Mouse (Mus musculus) neural tube, embryonic 15.5 days (tissue): Measurements from ENCODE around the gene Sh2d2a. TPM values are rescaled to one million over a fixed set of nuclear protein-coding genes. Genes with fewer than 3 reads are reported as not detected.
A peak's percentile ranks its signal among the peaks of the same experiment; 100 is the strongest.
"Not testable (repeated sequence)": the region's sequence is repeated elsewhere in the genome, so short reads cannot be mapped to it uniquely, and the experiment has no call there.

ENCODE experiments used
- ATAC-seq: fragments of 200-750 bp; cut with Nextera tagmentation; 2 replicates; pipeline ENCODE4 v1.8.0; 2017; ENCODE audit warnings: mild to moderate bottlenecking, moderate TSS enrichment, moderate library complexity; ENCODE audit not compliant: low FRiP score
- H3K27ac ChIP-seq: fragments of 300-500 bp; sonication (generic); replicated peaks from 2 replicates; pipeline ENCODE4 v1.5.1; 2015; ENCODE audit warnings: mild to moderate bottlenecking, inconsistent platforms
- H3K27me3 ChIP-seq: fragments of 300-500 bp; sonication (generic); replicated peaks from 2 replicates; pipeline ENCODE4 v1.6.1; 2015; ENCODE audit warnings: inconsistent platforms
- H3K36me3 ChIP-seq: fragments of 300-500 bp; sonication (generic); 2 replicates; pipeline ENCODE4 v1.6.1; 2015; ENCODE audit warnings: inconsistent platforms
- H3K4me1 ChIP-seq: fragments of 300-500 bp; sonication (generic); 2 replicates; pipeline ENCODE4 v1.6.1; 2015; ENCODE audit warnings: inconsistent platforms
- H3K4me2 ChIP-seq: fragments of 300-500 bp; sonication (generic); 2 replicates; pipeline ENCODE4 v1.6.1; 2015; ENCODE audit warnings: inconsistent platforms, mild to moderate bottlenecking, moderate library complexity
- H3K4me3 ChIP-seq: fragments of 300-500 bp; sonication (generic); replicated peaks from 2 replicates; pipeline ENCODE4 v1.5.1; 2015; ENCODE audit warnings: mild to moderate bottlenecking, inconsistent platforms
- H3K9ac ChIP-seq: fragments of 300-500 bp; sonication (generic); replicated peaks from 2 replicates; pipeline ENCODE4 v1.6.1; 2015; ENCODE audit warnings: mild to moderate bottlenecking, inconsistent platforms
- H3K9me3 ChIP-seq: fragments of 300-500 bp; sonication (generic); replicated peaks from 2 replicates; pipeline ENCODE4 v1.6.1; 2016; ENCODE audit warnings: inconsistent platforms
- WGBS: fragments of 180-500 bp; shearing (Covaris S2); methylation state at CpG from one replicate; pipeline ENCODE4 v1.1.7; 2015; ENCODE audit warnings: mixed read lengths; 5-methylcytosine and 5-hydroxymethylcytosine counted together
- polyA plus RNA-seq: library from polyadenylated mRNA; unstranded; fragments of >200 nt; fragmentation: Nextera tagmentation; extraction: Ambion mirVana; gene quantifications from 2 replicates; pipeline ENCODE4 v1.2.1, GENCODE M21; 2015

Sh2d2a gene
- polyA plus RNA-seq = 5.0 TPM in 1 of 2 replicates, not detected in the other

- Histone ChIP-seq H3K9me3 (no peaks in the 10 kb centered on the region), H3K27me3 (no peaks in the 10 kb centered on the region), H3K4me3 (no peak within 1 kb of the TSS), H3K27ac (no peak within 1 kb of the TSS), H3K4me1 (no peaks in the 10 kb centered on the region), H3K4me2 (no peak within 1 kb of the TSS), H3K9ac (no peak within 1 kb of the TSS), H3K36me3 (no peaks in the 10 kb centered on the region)
- ATAC-seq = no peak
- 67% methylated on average over 7 of the region's 7 CpGs for WGBS
Observed at GRCm38 (mm10) chr3:87846650-87847110, at the start of gene Sh2d2a. Sh2d2a (plus strand) TSS chr3:87846755.

- Histone ChIP-seq H3K27me3 (peaks cover 91% of the 10 kb centered on the region), H3K36me3 (no peaks in the 10 kb centered on the region), H3K4me3 (no peak overlapping the region), H3K9me3 (no peaks in the 10 kb centered on the region), H3K9ac (no peak overlapping the region), H3K4me1 (peaks cover 18% of the 10 kb centered on the region), H3K27ac (no peak overlapping the region), H3K4me2 (no peak overlapping the region)
- WGBS = 62% methylated on average over 5 of the region's 5 CpGs
- ATAC-seq = no peak
Observed at GRCm38 (mm10) chr3:87801681-87802080, 44.9 kb upstream of the Sh2d2a start.

- Histone ChIP-seq H3K4me2 (peak overlapping the region; percentile 58), H3K4me3 (peak overlapping the region; percentile 28), H3K27me3 (peaks cover 91% of the 10 kb centered on the region), H3K9me3 (no peaks in the 10 kb centered on the region), H3K36me3 (no peaks in the 10 kb centered on the region), H3K27ac (no peak overlapping the region), H3K4me1 (peaks cover 9% of the 10 kb centered on the region), H3K9ac (no peak overlapping the region; the same call in 1 of the 2 replicates)
- whole genome bisulfite sequencing = 5% methylated on average over 26 of the region's 26 CpGs
- ATAC-seq = no peak
Observed at GRCm38 (mm10) chr3:87804038-87804677, 42.4 kb upstream of the Sh2d2a start.

- peak; percentile 50; the same call in 1 of the 2 replicates for ATAC-seq
- Histone ChIP-seq H3K9me3 (no peaks in the 10 kb centered on the region), H3K4me3 (peak overlapping the region; percentile 13; the same call in 1 of the 2 replicates), H3K27me3 (peaks cover 69% of the 10 kb centered on the region), H3K4me2 (peak overlapping the region; percentile 48), H3K36me3 (no peaks in the 10 kb centered on the region), H3K27ac (no peak overlapping the region), H3K4me1 (peaks cover 11% of the 10 kb centered on the region), H3K9ac (no peak overlapping the region)
- WGBS = 3% methylated on average over 28 of the region's 28 CpGs
Observed at GRCm38 (mm10) chr3:87809322-87809962, 37.1 kb upstream of the Sh2d2a start.

GRCm38 (mm10) chr3:87811297-87811696 lies 35.3 kb upstream of the Sh2d2a start:
- peaks cover 11% of the 10 kb centered on the region for H3K4me1 ChIP-seq
- no peaks in the 10 kb centered on the region for H3K36me3 ChIP-seq
- H3K4me2 ChIP-seq = no peak overlapping the region
- no peaks in the 10 kb centered on the region for H3K9me3 ChIP-seq
- no peak overlapping the region for H3K9ac ChIP-seq
- WGBS = 86% methylated on average over 8 of the region's 8 CpGs
- H3K27ac ChIP-seq = no peak overlapping the region
- ATAC-seq = no peak
- H3K4me3 ChIP-seq = no peak overlapping the region
- peaks cover 66% of the 10 kb centered on the region for H3K27me3 ChIP-seq

- no peak overlapping the region for H3K4me3 ChIP-seq
- no peaks in the 10 kb centered on the region for H3K9me3 ChIP-seq
- peaks cover 58% of the 10 kb centered on the region for H3K27me3 ChIP-seq
- H3K4me2 ChIP-seq = no peak overlapping the region
- no peak overlapping the region for H3K27ac ChIP-seq
- H3K36me3 ChIP-seq = no peaks in the 10 kb centered on the region
- ATAC-seq = no peak
- 84% methylated on average over 4 of the region's 4 CpGs for WGBS
- H3K4me1 ChIP-seq = peaks cover 15% of the 10 kb centered on the region
- H3K9ac ChIP-seq = no peak overlapping the region
Observed at GRCm38 (mm10) chr3:87812413-87812812, 34.1 kb upstream of the Sh2d2a start.

GRCm38 (mm10) chr3:87812873-87813272 lies 33.7 kb upstream of the Sh2d2a start:
- Histone ChIP-seq H3K9me3 (no peaks in the 10 kb centered on the region), H3K27me3 (peaks cover 55% of the 10 kb centered on the region), H3K36me3 (no peaks in the 10 kb centered on the region), H3K27ac (no peak overlapping the region), H3K4me3 (no peak overlapping the region), H3K9ac (no peak overlapping the region), H3K4me2 (no peak overlapping the region), H3K4me1 (peaks cover 15% of the 10 kb centered on the region)
- ATAC-seq = no peak
- 60% methylated on average over 10 of the region's 10 CpGs for WGBS

- Histone ChIP-seq H3K4me3 (no peak overlapping the region), H3K9me3 (no peaks in the 10 kb centered on the region), H3K9ac (no peak overlapping the region), H3K27ac (no peak overlapping the region), H3K4me2 (no peak overlapping the region), H3K4me1 (peaks cover 4% of the 10 kb centered on the region), H3K36me3 (no peaks in the 10 kb centered on the region), H3K27me3 (peaks cover 27% of the 10 kb centered on the region)
- 59% methylated on average over 6 of the region's 6 CpGs for WGBS
- no peak for ATAC-seq
Observed at GRCm38 (mm10) chr3:87816166-87816565, 30.4 kb upstream of the Sh2d2a start.

- Histone ChIP-seq H3K27ac (no peak overlapping the region), H3K4me3 (no peak overlapping the region), H3K4me1 (peaks cover 4% of the 10 kb centered on the region), H3K9ac (no peak overlapping the region), H3K9me3 (no peaks in the 10 kb centered on the region), H3K4me2 (peak overlapping the region; percentile 7; the same call in 1 of the 2 replicates), H3K27me3 (peaks cover 22% of the 10 kb centered on the region), H3K36me3 (no peaks in the 10 kb centered on the region)
- peak; percentile 48; the same call in 1 of the 2 replicates for ATAC-seq
- WGBS = 4% methylated on average over 12 of the region's 12 CpGs
Observed at GRCm38 (mm10) chr3:87816646-87817093, 29.9 kb upstream of the Sh2d2a start.

GRCm38 (mm10) chr3:87818226-87818625 lies 28.3 kb upstream of the Sh2d2a start:
- 43% methylated on average over 12 of the region's 12 CpGs for WGBS
- H3K4me2 ChIP-seq = no peak overlapping the region
- H3K9ac ChIP-seq = no peak overlapping the region
- peaks cover 4% of the 10 kb centered on the region for H3K4me1 ChIP-seq
- no peak overlapping the region for H3K27ac ChIP-seq
- no peaks in the 10 kb centered on the region for H3K36me3 ChIP-seq
- H3K4me3 ChIP-seq = no peak overlapping the region
- H3K27me3 ChIP-seq = peaks cover 19% of the 10 kb centered on the region
- peak; percentile 31; the same call in 1 of the 2 replicates for ATAC-seq
- H3K9me3 ChIP-seq = no peaks in the 10 kb centered on the region

- not testable (repeated sequence) for H3K9ac ChIP-seq, H3K27ac ChIP-seq, H3K9me3 ChIP-seq, ATAC-seq, H3K27me3 ChIP-seq, H3K4me3 ChIP-seq, H3K36me3 ChIP-seq, H3K4me1 ChIP-seq, H3K4me2 ChIP-seq
- WGBS = 92% methylated on average over 1 of the region's 1 CpGs
Observed at GRCm38 (mm10) chr3:87824206-87824605, 22.3 kb upstream of the Sh2d2a start, which contains the start of gene Pear1. Pear1 (minus strand) TSS chr3:87824306.

- Histone ChIP-seq H3K9ac (no peak overlapping the region), H3K4me2 (no peak overlapping the region), H3K27me3 (no peaks in the 10 kb centered on the region), H3K27ac (no peak overlapping the region), H3K4me1 (no peaks in the 10 kb centered on the region), H3K4me3 (no peak overlapping the region), H3K9me3 (no peaks in the 10 kb centered on the region), H3K36me3 (no peaks in the 10 kb centered on the region)
- 36% methylated on average over 4 of the region's 4 CpGs for WGBS
- ATAC-seq = no peak
Observed at GRCm38 (mm10) chr3:87828435-87828834, 18.1 kb upstream of the Sh2d2a start.
